Mouse (Mus musculus): ENCODE data around the gene Rgs7. TPM values are rescaled to one million over a fixed set of nuclear protein-coding genes. Genes with fewer than 3 reads are reported as not detected.

Rgs7 gene
- polyA plus RNA-seq, 1 experiment from 2014 or later: 24.8 TPM

DNA sequence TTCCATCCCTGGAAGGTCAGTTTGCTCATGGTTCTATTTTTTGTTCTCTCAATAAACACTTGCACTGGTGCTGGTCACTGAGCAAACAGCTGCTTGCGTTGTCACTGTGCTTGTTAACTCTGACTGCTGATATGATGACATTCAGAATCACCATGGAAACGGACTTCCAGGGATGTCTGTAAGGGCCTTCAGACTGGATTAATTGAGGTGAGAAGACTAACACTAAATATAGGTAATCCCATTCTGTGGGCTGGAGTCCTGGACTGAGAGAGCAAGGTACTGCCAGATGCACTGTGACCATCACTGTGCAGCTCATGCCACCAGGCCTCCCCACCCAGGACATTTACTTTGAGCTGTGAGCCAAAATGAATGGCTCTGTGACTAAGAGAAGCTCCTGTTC lies 252.2 kb downstream of the Rgs7 start:
- H3K4me2 ChIP-seq (ENCODE audit: low read length): no peak overlapping the region
- no peak overlapping the region for H3K4me3 ChIP-seq (replicated peaks; ENCODE audit: low read length)
- ATAC-seq: no peak
- no peak overlapping the region for H3K27ac ChIP-seq (ENCODE audit: low read length)
- H3K36me3 ChIP-seq (ENCODE audit: control insufficient read depth, insufficient read depth): no peaks in the 10 kb centered on the region
- no peaks in the 10 kb centered on the region for H3K27me3 ChIP-seq (replicated peaks; ENCODE audit: control insufficient read depth, insufficient read depth, low read length)
- H3K4me1 ChIP-seq (replicated peaks; ENCODE audit: control insufficient read depth, insufficient read depth, low read length): no peaks in the 10 kb centered on the region
- no peak overlapping the region for H3K9ac ChIP-seq (replicated peaks; ENCODE audit: low read depth, low read length)
- 53% methylated on average over 2 of the region's 2 CpGs for WGBS
- no peaks in the 10 kb centered on the region for H3K9me3 ChIP-seq (ENCODE audit: control insufficient read depth, low read length)

GRCm38 (mm10) chr1:175221593-175222500 lies 270.5 kb downstream of the Rgs7 start:
- no peak overlapping the region for H3K27ac ChIP-seq (ENCODE audit: low read length)
- no peaks in the 10 kb centered on the region for H3K27me3 ChIP-seq (replicated peaks; ENCODE audit: control insufficient read depth, insufficient read depth, low read length)
- no peaks in the 10 kb centered on the region for H3K9me3 ChIP-seq (ENCODE audit: control insufficient read depth, low read length)
- no peak overlapping the region for H3K4me2 ChIP-seq (ENCODE audit: low read length)
- no peak overlapping the region for H3K9ac ChIP-seq (replicated peaks; ENCODE audit: low read depth, low read length)
- no peak overlapping the region for H3K4me3 ChIP-seq (replicated peaks; ENCODE audit: low read length)
- 13% methylated on average over 3 of the region's 3 CpGs for WGBS
- no peaks in the 10 kb centered on the region for H3K4me1 ChIP-seq (replicated peaks; ENCODE audit: control insufficient read depth, insufficient read depth, low read length)
- no peaks in the 10 kb centered on the region for H3K36me3 ChIP-seq (ENCODE audit: control insufficient read depth, insufficient read depth)
- ATAC-seq: peak; percentile 89

DNA sequence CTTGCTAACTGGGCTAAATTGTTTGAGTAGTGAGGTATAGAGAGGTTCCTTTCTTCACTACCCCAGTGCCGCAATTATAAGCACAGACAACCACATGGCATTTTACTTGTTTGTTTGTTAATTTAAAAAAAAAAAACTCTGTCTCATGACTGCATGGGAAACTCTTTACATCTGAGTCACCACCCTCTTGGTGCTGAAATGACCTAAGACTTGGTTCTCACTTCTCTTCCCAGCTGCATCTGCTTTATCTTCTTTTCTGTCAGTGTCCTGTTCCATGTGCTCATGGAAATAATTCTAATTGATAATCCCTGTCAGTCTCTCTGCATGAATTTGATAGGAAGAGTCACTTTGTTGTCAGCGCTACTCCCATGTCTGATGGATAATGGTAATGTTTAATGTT lies 272.7 kb downstream of the Rgs7 start:
- Histone ChIP-seq H3K9ac (replicated peaks; ENCODE audit: low read depth, low read length) (no peak overlapping the region), H3K4me3 (replicated peaks; ENCODE audit: low read length) (no peak overlapping the region), H3K4me2 (ENCODE audit: low read length) (no peak overlapping the region), H3K27me3 (replicated peaks; ENCODE audit: control insufficient read depth, insufficient read depth, low read length) (no peaks in the 10 kb centered on the region), H3K9me3 (ENCODE audit: control insufficient read depth, low read length) (no peaks in the 10 kb centered on the region), H3K27ac (ENCODE audit: low read length) (no peak overlapping the region), H3K36me3 (ENCODE audit: control insufficient read depth, insufficient read depth) (no peaks in the 10 kb centered on the region), H3K4me1 (replicated peaks; ENCODE audit: control insufficient read depth, insufficient read depth, low read length) (no peaks in the 10 kb centered on the region)
- 89% methylated on average over 2 of the region's 2 CpGs for WGBS
- no peak for ATAC-seq

GRCm38 (mm10) chr1:175207004-175207403 lies 285.3 kb downstream of the Rgs7 start:
- 75% methylated on average over 2 of the region's 2 CpGs for WGBS
- ATAC-seq: no peak

DNA sequence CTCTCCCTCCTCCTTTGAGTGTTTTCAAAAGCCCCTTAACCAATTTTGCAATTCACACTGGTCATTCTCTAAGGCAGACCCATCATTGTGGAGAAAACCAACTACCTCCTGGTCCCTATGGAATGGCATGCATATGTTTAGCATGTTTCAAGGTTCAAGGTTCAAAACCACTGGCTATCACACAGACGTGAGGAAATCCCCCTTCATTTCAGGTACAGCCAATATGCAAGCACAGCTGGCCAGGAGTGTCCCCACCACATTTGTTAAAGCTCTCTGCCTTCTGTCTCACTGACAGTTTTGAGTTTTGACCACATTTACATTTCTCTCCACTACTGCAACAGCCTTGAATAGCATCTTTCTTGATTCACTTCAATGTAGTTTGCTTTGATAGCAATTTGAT lies 286.7 kb downstream of the Rgs7 start:
- 73% methylated on average over 1 of the region's 1 CpGs for WGBS
- no peak for ATAC-seq

More at GRCm38 (mm10) chr1:175207004-175207403, 285.3 kb downstream of the Rgs7 start:
- H3K9ac ChIP-seq (replicated peaks; ENCODE audit: low read depth, low read length): no peak overlapping the region
- no peak overlapping the region for H3K27ac ChIP-seq (ENCODE audit: low read length)
- H3K27me3 ChIP-seq (replicated peaks; ENCODE audit: control insufficient read depth, insufficient read depth, low read length): no peaks in the 10 kb centered on the region
- H3K4me1 ChIP-seq (replicated peaks; ENCODE audit: control insufficient read depth, insufficient read depth, low read length): no peaks in the 10 kb centered on the region
- no peaks in the 10 kb centered on the region for H3K36me3 ChIP-seq (ENCODE audit: control insufficient read depth, insufficient read depth)
- H3K4me2 ChIP-seq (ENCODE audit: low read length): no peak overlapping the region
- no peaks in the 10 kb centered on the region for H3K9me3 ChIP-seq (ENCODE audit: control insufficient read depth, low read length)
- no peak overlapping the region for H3K4me3 ChIP-seq (replicated peaks; ENCODE audit: low read length)

GRCm38 (mm10) chr1:175203544-175203943 lies 288.8 kb downstream of the Rgs7 start:
- no peak for ATAC-seq
- Histone ChIP-seq H3K4me2 (ENCODE audit: low read length) (no peak overlapping the region), H3K27me3 (replicated peaks; ENCODE audit: control insufficient read depth, insufficient read depth, low read length) (no peaks in the 10 kb centered on the region), H3K4me1 (replicated peaks; ENCODE audit: control insufficient read depth, insufficient read depth, low read length) (no peaks in the 10 kb centered on the region), H3K27ac (ENCODE audit: low read length) (no peak overlapping the region), H3K4me3 (replicated peaks; ENCODE audit: low read length) (no peak overlapping the region), H3K9me3 (ENCODE audit: control insufficient read depth, low read length) (0 out of 2 replicates have a peak, but pooled peaks cover 3% of the 10 kb centered on the region), H3K9ac (replicated peaks; ENCODE audit: low read depth, low read length) (no peak overlapping the region), H3K36me3 (ENCODE audit: control insufficient read depth, insufficient read depth) (no peaks in the 10 kb centered on the region)
- WGBS: 73% methylated on average over 1 of the region's 1 CpGs

More for the DNA sequence above, 286.7 kb downstream of the Rgs7 start:
- H3K36me3 ChIP-seq (ENCODE audit: control insufficient read depth, insufficient read depth): no peaks in the 10 kb centered on the region
- H3K9ac ChIP-seq (replicated peaks; ENCODE audit: low read depth, low read length): no peak overlapping the region
- no peaks in the 10 kb centered on the region for H3K4me1 ChIP-seq (replicated peaks; ENCODE audit: control insufficient read depth, insufficient read depth, low read length)
- no peak overlapping the region for H3K27ac ChIP-seq (ENCODE audit: low read length)
- H3K27me3 ChIP-seq (replicated peaks; ENCODE audit: control insufficient read depth, insufficient read depth, low read length): no peaks in the 10 kb centered on the region
- H3K9me3 ChIP-seq (ENCODE audit: control insufficient read depth, low read length): no peaks in the 10 kb centered on the region
- no peak overlapping the region for H3K4me3 ChIP-seq (replicated peaks; ENCODE audit: low read length)
- H3K4me2 ChIP-seq (ENCODE audit: low read length): no peak overlapping the region

DNA sequence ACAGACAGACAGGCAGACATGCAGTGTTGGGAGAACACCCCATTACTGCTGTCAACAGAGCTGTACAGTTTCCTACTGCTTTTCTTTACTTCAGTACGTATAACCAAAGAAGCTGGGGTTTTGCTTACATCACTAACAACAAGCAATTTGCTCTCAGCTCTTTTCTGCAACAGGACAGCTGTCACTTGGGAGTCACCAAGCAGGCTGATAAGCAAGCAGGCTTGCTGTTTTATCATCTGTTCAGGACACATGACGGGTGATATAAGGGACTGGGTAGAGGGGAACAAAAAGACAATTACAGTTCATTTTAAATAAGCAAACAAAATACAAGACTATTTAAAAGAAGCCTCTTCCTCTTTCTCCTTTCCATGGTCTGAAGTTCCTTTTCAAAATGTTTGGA lies 289.4 kb downstream of the Rgs7 start:
- no peak for ATAC-seq
- WGBS: 51% methylated on average over 2 of the region's 2 CpGs
- Histone ChIP-seq H3K9ac (replicated peaks; ENCODE audit: low read depth, low read length) (no peak overlapping the region), H3K4me3 (replicated peaks; ENCODE audit: low read length) (no peak overlapping the region), H3K27me3 (replicated peaks; ENCODE audit: control insufficient read depth, insufficient read depth, low read length) (no peaks in the 10 kb centered on the region), H3K27ac (ENCODE audit: low read length) (no peak overlapping the region), H3K4me1 (replicated peaks; ENCODE audit: control insufficient read depth, insufficient read depth, low read length) (no peaks in the 10 kb centered on the region), H3K9me3 (ENCODE audit: control insufficient read depth, low read length) (0 out of 2 replicates have a peak, but pooled peaks cover 3% of the 10 kb centered on the region), H3K36me3 (ENCODE audit: control insufficient read depth, insufficient read depth) (no peaks in the 10 kb centered on the region), H3K4me2 (ENCODE audit: low read length) (no peak overlapping the region)

DNA sequence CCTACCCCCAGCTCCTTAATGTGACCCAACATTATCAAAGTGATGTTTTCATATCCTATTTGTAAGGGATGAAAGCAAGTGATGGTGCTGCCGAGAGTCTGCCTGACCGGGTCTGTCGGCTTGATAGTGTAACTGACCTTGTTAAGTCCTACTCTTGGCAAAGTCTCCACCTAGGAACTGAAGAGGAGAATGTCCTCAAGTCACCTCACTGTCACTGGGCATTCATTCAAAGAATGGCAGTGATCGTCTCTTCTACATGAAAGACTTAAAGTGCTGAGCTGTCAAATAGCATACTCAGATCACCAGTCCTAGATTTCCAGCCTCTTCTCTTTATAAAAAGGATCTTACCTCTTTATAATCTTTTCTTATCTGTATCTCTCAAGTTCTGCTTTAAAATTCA lies 293.4 kb downstream of the Rgs7 start:
- H3K36me3 ChIP-seq (ENCODE audit: control insufficient read depth, insufficient read depth): no peaks in the 10 kb centered on the region
- no peaks in the 10 kb centered on the region for H3K27me3 ChIP-seq (replicated peaks; ENCODE audit: control insufficient read depth, insufficient read depth, low read length)
- H3K4me1 ChIP-seq (replicated peaks; ENCODE audit: control insufficient read depth, insufficient read depth, low read length): no peaks in the 10 kb centered on the region
- 92% methylated on average over 4 of the region's 4 CpGs for WGBS
- 0 out of 2 replicates have a peak, but pooled peaks cover 3% of the 10 kb centered on the region for H3K9me3 ChIP-seq (ENCODE audit: control insufficient read depth, low read length)
- H3K27ac ChIP-seq (ENCODE audit: low read length): no peak overlapping the region
- ATAC-seq: no peak
- H3K4me3 ChIP-seq (replicated peaks; ENCODE audit: low read length): no peak overlapping the region
- H3K4me2 ChIP-seq (ENCODE audit: low read length): no peak overlapping the region
- no peak overlapping the region for H3K9ac ChIP-seq (replicated peaks; ENCODE audit: low read depth, low read length)

GRCm38 (mm10) chr1:175195806-175196205 lies 296.5 kb downstream of the Rgs7 start:
- H3K27me3 ChIP-seq (replicated peaks; ENCODE audit: control insufficient read depth, insufficient read depth, low read length): no peaks in the 10 kb centered on the region
- H3K4me1 ChIP-seq (replicated peaks; ENCODE audit: control insufficient read depth, insufficient read depth, low read length): no peaks in the 10 kb centered on the region
- WGBS: 91% methylated on average over 4 of the region's 4 CpGs
- no peak overlapping the region for H3K9ac ChIP-seq (replicated peaks; ENCODE audit: low read depth, low read length)
- no peak overlapping the region for H3K4me2 ChIP-seq (ENCODE audit: low read length)
- ATAC-seq: no peak
- no peaks in the 10 kb centered on the region for H3K36me3 ChIP-seq (ENCODE audit: control insufficient read depth, insufficient read depth)
- H3K4me3 ChIP-seq (replicated peaks; ENCODE audit: low read length): no peak overlapping the region
- no peak overlapping the region for H3K27ac ChIP-seq (ENCODE audit: low read length)
- 0 out of 2 replicates have a peak, but pooled peaks cover 3% of the 10 kb centered on the region for H3K9me3 ChIP-seq (ENCODE audit: control insufficient read depth, low read length)
